Mouse (Mus musculus): ENCODE results near the gene Fzd10.

Fzd10 gene

DNA sequence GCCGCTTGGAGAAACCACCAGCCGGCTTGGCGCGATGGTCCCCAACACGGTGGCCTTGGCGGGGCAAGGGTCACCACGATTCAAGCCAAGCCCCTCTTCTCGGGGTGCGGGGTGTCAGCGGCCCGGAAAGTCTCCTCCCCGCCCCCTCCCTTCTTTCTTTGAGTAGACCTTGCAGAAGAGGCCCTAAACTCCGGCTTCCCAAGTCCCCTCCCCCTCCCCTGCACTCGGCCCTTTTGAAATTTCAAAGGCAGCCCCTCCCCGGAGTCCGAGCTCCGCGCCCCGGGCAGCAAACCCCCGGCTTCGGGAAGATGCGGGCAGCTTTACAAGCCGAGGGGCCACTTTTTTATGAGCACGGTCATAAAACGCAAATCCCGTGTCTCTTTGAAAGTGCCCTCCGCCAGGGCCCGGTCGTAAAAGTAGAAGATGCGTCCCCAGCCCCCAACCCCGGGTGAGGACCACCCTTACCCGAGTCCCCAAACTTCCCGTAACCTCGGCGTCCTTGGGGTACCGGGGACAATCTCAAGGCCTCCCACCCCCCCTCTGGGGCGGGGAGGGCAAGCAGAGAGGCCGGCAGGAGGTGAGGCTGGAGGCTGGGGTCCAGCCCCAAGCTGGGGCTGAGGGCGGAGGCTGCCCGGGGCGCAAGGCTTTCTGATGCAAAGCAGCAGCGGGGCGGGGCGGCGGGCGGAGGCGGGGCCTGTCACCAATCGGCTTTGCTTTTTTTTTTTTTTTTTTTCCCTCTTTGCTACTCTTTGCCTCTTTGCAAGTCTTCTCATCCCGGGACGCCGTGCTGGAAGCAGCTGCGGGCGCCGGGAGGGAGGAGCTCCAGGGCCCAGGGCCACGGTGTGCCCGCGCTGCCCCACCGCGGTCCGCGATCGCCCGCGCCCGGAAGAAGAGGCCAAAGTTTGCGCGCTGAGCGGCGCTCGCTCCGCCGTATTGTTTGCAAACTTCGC is at the start of gene Fzd10:
Gene Fzd10, plus strand, starts transcription at position 773 of the 950 bp plus-strand sequence.
- no peak for DNase-seq (ENCODE audit: low spot score in 2 of 2)

DNA sequence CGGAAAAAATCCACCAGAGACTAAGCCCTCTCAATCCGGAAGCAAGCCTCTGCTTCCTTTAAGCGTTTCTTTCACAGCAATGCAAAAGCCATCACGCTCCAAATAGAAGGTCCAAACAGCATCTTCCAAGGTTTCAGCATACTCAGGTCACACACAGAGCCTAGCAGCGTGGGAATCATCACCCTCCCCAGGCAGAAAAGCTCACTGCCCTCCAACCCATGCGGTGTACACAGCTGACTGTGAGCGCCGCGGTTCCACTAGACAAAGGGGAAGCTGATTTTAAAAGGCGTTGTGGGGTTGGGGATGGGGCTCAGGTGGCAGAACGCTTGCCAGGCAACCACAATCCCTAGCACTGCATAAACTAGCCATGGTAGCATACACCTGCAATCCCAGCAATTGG is 49.2 kb upstream of the Fzd10 start:
- DNase-seq (ENCODE audit: low spot score in 2 of 2) = no peak

DNA sequence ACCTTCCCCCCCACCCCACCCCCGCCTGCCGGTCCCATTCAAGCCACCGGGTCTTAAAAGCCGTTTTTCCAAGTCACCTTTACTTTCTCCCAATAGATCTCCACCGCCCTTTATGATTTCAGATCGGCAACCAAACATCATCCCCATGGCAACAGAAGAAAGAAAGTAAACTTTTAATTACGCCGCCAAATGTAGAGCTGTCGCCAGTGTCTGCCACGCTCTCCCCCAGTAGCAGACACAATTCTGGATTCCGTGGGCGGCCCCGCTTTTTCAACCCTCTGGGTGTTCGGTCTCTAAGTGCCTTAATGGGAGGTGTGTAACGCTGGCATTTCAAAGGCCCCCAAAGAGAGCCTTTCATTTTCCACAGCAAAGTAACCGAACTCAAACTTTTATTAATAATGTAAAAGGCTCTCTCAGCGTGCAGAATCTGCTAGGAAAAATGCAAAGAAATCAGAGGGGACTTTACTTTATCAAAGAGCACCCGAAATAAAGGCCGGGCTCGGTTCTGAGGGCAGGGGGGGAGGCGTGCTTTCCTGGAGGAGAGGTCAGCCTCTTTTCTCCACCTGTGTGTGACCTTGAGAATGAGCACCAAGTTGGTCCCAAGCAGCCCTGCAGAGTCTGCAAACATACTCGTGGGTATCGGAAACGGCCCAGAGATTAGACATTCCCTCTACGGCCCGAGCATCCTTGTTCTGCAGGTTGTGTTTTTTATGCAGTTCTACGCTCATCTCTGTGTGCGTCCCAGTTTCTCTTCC is 48.3 kb upstream of the Fzd10 start:
- peak; percentile 26 to 45 for DNase-seq (ENCODE audit: low spot score in 2 of 2)

DNA sequence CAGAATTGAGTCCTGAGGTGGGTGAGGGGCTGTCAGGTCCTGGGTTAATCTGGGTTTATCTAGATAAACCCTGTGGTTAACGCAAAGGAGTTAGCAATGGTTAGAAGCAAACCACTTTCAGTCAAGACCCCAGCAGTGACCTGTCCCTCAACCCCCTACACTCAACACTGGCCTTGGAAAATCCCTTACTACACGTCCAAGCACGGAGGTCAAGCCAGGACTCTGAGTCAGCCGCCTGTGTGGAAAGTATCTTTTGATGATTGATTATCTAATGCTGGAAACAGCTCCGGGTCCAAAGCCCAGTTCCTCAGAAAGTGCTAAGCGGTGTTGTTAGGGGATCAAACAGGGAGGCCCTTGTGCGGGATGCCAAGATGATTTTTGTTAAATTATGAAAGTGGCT is 42.5 kb upstream of the Fzd10 start:
- DNase-seq (ENCODE audit: low spot score in 2 of 2) = no peak

DNA sequence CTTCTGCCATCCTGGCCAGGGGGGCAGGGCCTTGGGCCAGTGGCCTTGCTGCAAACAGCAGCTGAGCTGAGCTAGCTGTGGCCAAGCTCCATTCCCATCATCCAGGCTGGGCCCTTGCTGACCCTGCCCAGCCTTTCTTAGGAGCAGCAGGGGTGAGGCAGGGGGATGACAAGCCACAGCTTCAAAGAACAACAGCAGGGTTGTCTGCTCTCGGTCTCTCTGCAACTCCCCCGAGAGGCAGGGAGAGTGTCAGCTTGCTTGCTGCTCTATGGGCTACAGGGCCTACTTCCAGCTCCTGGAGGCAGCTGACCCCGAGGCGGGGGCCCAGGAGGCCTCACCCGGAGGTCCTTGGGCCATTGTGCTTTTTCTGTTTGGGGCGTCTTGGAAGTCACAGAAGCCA is 33.3 kb upstream of the Fzd10 start:
- DNase-seq (ENCODE audit: low spot score in 2 of 2) = no peak

DNA sequence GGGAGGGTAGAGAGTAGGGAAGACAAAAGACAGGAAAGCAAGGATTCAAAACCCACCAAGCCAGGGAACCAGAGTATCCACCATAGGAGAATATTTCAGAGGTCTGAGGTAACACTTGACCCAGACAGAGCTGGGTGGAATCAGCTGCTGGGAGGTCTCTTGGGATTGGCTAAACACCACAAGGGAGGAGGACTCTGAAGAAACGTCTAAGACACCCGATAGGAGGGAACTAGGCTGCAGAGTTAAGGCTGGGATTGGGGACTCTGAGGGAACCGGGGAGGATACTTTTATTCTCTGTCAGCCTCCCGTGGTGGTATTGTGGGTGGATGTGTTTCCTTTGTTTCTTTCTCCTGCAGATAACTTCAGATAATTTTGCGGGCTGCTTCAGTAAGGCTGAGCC is 31.7 kb upstream of the Fzd10 start:
- no peak for DNase-seq (ENCODE audit: low spot score in 2 of 2)

DNA sequence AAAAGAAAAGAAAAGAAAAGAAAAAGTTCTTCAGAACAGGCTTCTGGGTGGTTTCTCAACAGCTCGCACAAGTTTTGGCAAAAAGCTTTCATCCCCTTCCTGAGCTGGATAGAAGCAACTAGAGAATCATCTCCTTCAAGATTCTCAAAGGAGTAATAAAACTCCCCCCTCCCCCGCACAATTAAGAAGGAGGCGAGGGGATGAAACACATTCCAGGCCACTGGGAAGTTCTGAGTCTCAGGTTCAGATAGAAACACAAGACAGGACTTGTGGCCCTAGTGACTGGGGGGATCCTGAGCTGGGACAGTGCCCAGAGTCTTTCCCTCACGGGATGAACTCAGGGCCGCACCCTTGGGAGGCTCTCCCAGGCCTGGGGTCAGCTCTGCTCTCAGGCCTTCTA is 30.6 kb upstream of the Fzd10 start:
- DNase-seq (ENCODE audit: low spot score in 2 of 2) = no peak

DNA sequence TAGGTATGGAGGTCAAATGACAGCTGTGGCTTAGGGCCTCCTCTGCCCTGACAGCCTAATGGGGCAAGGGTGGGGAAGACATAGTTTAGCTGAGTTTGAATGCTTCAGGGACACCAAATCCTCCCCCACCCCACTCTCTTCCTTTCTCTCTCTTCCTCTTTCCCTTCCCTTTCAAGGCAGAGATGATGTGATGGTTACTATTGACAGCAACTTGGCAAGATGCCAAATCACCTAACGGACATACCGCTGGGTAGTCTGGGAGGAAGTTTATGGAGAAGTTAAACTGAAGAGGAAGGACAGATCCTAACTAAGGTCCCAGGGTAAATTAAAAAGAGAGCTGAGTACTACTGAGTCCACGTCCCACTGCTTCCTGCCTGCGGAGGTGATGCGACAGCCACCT is 29.8 kb upstream of the Fzd10 start:
- DNase-seq (ENCODE audit: low spot score in 2 of 2) = no peak

DNA sequence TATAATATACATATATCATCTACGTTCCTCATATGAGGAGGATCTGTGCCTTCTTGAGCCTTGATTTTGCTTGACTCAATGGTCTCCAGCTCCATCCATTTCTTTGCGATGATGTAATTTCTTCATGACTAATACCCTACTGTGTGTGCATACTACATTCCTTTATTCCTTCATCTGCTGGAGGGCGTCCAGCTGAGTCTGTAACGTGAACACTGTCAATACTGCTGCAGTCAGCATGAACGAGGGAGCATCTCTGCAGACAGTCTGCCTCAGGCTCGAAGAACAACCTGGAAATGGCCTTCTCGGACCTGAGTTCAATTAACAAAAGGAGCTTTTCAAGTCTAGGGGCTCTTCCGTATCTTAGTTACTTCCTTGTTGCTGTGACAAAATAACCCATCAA is 28.9 kb upstream of the Fzd10 start:
- DNase-seq (ENCODE audit: low spot score in 2 of 2) = no peak

DNA sequence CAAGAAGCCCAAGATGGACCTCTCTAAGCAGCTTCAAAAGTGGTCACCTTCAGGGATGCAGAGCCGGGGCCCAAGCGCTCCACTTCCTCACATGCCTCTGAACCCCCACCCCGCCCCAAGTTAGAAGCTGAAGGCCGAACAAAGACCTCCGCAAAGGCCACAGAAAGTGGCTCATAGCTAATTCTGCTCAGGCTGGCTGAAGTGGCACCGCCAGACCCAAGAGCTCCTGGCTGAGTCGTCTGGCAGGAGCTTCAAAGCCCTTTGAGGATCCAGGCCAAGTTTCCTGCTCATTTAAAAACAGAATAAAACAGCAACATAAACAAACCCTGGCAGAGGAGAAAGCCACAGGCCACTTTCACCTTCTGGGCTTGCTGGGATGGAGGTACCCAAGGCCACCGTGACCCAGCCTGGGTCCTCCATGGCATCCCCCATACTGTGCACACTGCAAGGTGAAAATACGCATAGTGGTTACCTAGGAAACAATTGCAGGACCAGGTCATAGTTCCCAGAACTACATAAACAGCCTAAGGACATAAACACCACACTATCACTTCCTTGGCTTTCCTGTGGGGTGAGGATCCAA is 24.6 kb upstream of the Fzd10 start:
- DNase-seq (ENCODE audit: low spot score in 2 of 2) = peak in 1 of 2 experiments; percentile 6

DNA sequence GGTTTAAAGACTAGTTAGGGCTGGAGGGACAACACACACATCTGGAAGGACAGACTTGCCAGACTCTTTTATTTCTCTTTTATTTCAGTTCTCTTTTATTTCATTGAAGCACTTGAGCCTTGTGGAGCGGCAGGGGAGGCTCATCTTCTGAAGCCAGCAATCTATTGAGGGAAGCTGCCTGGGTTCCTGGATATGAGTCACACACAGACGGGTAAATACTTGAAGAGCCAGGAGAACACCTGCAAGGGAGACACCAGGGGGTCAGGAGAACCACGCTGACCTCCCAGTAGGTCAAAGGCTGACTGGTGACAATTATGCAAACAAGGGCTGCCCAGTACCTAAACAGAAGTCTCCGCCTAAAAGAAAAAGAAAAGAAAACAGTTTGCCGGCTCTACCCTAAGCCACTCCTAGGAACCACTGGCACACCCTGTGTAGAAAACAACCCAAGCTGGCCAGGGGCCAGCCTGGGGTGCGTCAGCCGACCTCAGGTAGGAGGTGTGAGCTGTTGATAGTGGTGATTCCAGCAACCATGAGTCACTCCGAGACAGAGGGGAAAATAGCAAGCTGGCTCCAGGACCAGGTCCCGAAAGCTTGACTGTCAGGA is 21.5 kb upstream of the Fzd10 start:
- no peak for DNase-seq (ENCODE audit: low spot score in 2 of 2)

DNA sequence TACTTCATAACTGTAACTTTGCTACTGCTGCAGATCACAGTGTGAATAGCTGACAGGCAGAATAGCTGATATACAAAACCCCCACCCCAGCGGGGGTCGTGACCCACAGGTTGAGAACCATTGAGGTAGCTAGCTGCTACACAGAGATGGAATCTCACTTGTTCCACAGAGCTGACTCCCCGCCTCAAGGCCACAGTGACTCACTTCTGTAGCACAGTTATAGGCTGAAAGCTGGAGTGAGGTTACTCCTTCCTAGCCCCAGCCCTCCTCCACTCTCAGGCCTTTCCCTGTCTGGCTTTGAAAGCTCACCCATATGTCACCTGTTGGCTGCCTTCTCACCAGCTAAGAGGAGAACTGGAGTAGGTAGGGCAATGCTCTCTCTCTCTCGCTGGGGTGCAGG is 19.7 kb upstream of the Fzd10 start:
- DNase-seq (ENCODE audit: low spot score in 2 of 2) = no peak

DNA sequence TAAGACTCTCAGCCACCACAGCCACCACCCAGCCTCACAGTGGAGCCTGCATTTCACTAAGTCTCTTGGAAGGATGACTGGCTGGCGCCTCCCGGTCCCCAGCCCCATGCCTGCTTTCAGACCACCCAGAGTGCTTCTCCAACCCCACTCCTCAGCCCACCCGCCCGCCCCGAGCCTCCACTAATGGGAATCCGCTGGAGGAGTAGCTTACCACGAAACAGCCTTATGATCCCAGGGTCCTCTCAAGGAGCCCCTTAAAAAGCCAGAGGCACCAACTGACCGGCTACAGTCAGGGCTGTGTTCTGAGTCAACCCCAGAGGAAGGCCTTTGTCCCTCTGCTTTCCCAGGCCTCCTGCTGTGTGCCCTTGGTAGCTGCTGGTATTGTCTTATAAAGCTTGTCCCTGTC is 19.1 kb upstream of the Fzd10 start:
- DNase-seq (ENCODE audit: low spot score in 2 of 2) = no peak

DNA sequence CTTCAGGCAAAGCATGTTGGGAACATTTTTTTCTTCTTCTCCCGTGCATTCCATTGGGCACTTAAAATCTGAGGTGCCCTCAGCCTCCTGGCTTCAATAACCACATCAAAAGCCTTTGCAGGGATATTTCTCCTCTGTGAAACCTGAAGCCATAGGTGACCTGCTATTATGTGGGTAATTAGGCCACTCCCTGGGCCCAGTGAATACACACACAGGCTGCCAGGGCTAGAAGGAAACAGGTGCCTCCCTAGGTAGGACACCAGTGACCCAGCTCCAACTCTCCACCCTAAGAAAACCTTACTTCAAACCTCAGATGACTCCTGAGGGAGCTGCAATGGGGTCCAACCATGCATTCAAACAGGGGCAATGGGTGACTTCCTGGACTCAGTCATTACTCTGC is 11.4 kb upstream of the Fzd10 start:
- DNase-seq (ENCODE audit: low spot score in 2 of 2) = no peak

DNA sequence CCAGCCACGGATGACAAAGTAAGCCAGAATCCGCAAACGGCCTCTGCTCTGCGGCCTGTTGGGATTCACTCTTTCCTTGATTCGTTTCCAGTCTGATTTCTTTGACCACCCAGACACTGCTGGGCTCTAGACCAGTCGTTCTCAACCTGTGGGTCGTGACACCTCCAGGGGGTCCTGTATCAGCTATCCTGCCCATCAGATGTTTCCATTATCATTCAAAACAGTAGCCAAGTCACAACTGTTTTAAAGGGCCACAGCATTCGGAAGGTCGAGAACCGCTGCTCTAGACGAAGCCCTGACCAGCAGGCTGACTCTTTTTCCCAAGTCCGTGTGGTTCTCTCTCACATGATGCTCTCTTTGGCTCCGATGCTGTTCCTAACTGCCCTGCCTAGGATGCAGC is 7.2 kb upstream of the Fzd10 start:
- DNase-seq (ENCODE audit: low spot score in 2 of 2) = no peak

DNA sequence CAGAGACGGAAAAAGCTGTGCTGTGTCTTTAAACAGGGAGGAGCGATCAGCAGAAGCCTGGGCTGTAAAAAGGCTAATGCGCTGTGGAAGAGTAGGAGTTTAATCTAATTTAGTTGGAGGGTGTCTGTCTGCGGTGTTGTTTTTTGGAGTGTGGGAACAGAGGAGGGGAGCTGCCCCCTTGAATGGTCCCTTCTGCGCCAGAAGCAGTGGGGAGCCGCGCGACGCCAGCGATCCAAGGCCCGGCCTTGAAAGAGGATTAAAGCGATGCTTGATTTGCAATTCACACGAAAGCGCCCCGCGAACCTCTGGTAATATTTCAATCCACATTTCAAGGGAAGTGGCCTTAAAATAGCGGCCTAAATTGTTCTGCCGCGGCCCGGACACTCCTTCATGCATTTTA is 3.8 kb upstream of the Fzd10 start:
- DNase-seq (ENCODE audit: low spot score in 2 of 2) = peak in 1 of 2 experiments; percentile 23

DNA sequence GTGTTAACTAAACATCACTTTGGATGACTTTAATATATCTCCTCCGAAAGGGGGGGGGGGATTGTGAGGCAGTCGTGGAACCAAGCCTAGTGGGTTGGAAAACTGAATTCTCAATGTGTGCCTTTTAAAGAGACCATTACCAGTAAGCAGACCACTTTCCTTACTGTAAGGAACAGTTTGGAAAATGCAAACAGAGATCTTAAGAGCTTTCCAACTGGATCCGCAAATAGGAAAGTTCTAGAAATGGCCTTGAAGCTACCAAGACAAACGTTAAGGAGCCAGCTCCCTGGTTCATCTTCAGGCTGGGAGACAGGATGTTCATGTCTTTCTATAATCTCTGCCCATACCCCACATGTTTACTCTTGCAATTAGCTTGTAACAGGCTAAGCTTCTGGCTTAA is 3.3 kb upstream of the Fzd10 start:
- DNase-seq (ENCODE audit: low spot score in 2 of 2) = no peak

DNA sequence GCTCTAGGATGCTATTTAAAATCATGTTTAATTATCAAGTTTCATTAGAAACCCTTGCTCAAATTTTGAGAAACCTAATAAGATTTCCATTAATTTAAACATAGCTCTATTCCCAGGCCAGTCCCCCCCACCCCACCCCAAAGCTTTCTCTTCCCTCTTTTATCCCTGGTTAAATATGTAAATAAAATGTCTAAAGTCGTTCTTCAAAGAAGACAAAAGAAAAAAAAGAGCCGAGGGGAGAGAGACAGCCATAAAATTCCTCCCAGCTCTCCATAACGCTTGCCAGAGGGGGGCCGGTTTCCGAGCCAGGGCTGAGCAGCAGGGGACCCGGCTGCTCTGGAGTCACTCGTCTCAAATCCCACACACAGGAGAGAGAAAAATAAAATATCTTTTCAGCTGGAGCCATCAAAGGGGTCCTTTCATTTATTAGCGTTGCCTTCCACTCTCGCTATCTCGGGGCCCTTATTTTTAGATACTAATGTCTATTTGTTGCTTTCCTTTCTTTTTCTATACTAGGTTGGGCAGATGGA is 2.4 kb upstream of the Fzd10 start:
- DNase-seq (ENCODE audit: low spot score in 2 of 2) = no peak

DNA sequence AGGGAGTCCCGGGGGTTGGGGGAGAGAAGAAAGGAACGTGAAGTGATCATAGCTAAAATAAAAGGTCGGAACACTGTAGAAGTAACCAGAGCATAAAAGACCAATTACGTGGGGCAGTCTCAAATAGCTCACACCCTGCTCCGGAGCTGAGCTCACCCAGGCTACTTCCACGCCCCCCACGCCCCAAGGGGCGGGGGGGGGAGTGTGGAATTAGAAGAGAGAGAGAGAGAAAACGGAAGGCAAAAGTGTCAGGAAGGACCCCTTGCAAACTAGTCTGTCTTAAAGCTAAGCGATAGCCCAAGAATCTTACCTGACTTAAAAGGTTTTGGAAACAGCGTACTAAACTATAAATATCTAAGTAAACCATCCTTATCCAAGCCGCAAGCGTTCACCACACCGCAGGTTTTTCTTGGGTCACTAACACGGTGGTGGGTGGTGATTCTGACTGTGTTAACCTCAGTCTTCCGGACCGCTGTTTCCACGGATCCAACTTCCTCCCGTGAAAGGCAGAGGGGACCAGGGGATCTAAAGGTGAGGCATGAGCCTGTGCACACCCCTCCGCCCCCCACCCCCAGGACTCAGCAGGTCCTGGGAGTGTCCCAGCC is 1.8 kb upstream of the Fzd10 start:
- no peak for DNase-seq (ENCODE audit: low spot score in 2 of 2)

DNA sequence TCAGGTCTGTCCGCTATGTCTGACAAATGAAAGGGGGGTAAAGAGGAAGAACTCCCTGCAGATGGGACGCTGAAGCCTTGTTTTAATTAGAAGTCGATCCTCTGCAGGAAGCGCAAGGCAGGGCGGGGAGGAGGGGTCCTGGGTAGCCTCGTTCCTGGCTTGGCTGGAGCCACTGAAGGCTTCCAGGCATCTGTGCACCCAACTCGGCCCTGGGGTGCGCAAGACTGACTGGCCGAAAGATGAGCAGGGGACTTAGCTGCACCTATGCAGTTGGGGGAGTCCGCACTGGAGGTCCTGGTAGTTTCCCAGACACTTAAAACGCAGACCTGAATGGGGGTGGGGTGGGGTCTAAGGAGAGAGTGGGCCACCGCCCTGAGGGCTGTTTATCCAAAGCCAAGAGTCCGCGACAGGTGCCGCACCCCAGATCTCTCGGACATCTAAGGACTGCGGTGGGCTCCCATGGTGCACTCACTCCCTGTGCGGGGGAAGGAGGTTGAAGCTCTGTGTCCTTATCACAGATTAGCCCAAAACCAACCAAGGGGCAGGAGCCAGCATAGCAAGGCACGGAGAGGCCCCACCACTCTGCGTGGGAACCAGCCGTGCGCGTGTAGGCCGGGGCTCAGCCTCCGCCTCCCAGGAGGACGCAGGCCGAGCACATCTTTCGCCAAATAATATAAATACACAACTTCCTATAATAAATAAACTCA is 1.1 kb upstream of the Fzd10 start:
- DNase-seq (ENCODE audit: low spot score in 2 of 2) = no peak

Measured in right cerebral cortex, adult 2 months (tissue).